Mouse (Mus musculus): ENCODE measurements around the gene Cenpf. TPM values are rescaled to one million over a fixed set of nuclear protein-coding genes. Genes with fewer than 3 reads are reported as not detected.
"Not testable (repeated sequence)": the region's sequence is repeated elsewhere in the genome, so short reads cannot be mapped to it uniquely, and the experiment has no call there.

Cenpf gene
- polyA plus RNA-seq, 1 experiment from 2014 or later, result 98.8 TPM

DNA sequence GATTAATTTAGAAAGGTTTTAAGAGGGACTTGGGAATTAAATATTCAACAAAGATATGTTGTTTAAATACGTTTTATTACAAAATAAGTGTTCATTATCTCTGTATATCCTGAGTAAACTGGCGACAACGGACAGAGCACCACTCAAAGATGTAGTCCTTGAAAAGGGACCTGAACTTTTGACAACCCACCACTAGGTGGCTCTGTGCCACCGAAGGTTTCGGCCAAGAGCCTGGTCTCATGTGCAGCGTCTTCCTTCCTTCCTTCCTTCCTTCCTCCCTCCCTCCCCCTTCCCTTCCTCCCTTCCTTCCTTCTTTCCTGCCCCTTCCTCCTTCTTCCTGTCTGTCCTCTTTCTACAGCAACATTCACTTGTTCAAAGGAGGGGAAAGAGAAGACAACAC lies 13.1 kb upstream of the Cenpf start:
- no peaks in the 10 kb centered on the region for H3K36me3 ChIP-seq (ENCODE audit: control insufficient read depth, insufficient read depth, low read length)
- no peak overlapping the region for H3K4me2 ChIP-seq (replicated peaks; ENCODE audit: low read depth, low read length)
- WGBS, result 3% methylated on average over 6 of the region's 6 CpGs
- no peaks in the 10 kb centered on the region for H3K27me3 ChIP-seq (ENCODE audit: control insufficient read depth, insufficient read depth, low read length)
- H3K4me3 ChIP-seq (ENCODE audit: low read length), result no peak overlapping the region
- no peaks in the 10 kb centered on the region for H3K9me3 ChIP-seq (ENCODE audit: control insufficient read depth, low read length)
- no peak overlapping the region for H3K9ac ChIP-seq (ENCODE audit: low read depth, low read length)
- H3K4me1 ChIP-seq (ENCODE audit: control insufficient read depth, insufficient read depth, low read length), result peaks cover 4% of the 10 kb centered on the region
- H3K27ac ChIP-seq (ENCODE audit: low read depth, low read length), result no peak overlapping the region
- peak; percentile 29; the same call in 1 of the 2 replicates for ATAC-seq (ENCODE audit: low FRiP score, low TSS enrichment)

DNA sequence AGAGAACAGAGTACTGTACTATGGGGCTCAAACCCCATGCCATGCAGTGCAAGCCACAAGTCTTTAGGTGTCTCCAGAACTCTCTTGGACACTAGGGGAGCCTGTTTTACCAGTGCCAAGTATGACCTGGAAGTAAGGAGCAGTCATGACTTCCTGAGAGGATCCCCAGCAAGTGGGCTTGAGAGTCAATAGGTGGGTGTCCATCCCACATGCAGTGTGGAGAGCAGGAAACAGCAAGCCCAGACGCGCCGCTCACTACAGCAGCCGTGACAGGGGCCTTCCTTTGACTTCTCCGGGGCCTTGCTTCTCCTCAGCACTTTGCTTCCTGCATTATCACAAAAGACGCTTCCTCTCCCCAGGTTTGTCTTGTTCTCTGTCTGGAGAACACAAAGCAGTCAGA lies 12.3 kb upstream of the Cenpf start:
- Histone ChIP-seq H3K9me3 (ENCODE audit: control insufficient read depth, low read length) (no peaks in the 10 kb centered on the region), H3K36me3 (ENCODE audit: control insufficient read depth, insufficient read depth, low read length) (no peaks in the 10 kb centered on the region), H3K4me1 (ENCODE audit: control insufficient read depth, insufficient read depth, low read length) (no peaks in the 10 kb centered on the region), H3K4me2 (replicated peaks; ENCODE audit: low read depth, low read length) (no peak overlapping the region), H3K27ac (ENCODE audit: low read depth, low read length) (no peak overlapping the region), H3K27me3 (ENCODE audit: control insufficient read depth, insufficient read depth, low read length) (no peaks in the 10 kb centered on the region), H3K4me3 (ENCODE audit: low read length) (no peak overlapping the region), H3K9ac (ENCODE audit: low read depth, low read length) (no peak overlapping the region)
- no peak for ATAC-seq (ENCODE audit: low FRiP score, low TSS enrichment)
- WGBS, result 86% methylated on average over 6 of the region's 6 CpGs

DNA sequence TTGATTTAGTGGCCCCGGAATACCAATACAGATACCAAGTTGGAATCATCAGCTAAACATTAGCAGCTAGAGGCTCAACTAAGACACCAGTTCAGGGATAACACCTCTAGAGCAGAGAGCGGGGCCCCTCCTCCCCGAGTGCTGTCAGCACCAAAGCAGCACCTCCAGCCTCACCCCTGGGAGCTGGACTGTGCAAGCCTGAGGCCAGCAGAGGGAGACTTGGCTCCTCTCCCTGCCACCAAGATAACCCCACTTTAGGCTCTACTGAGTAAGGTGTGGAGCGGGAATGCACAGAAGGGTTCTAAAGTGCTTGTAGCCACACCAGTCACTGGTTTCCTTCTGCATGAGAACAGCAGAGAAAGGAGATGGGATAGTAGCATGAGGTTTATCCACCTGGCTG lies 10.5 kb upstream of the Cenpf start:
- Histone ChIP-seq H3K4me1 (ENCODE audit: control insufficient read depth, insufficient read depth, low read length) (no peaks in the 10 kb centered on the region), H3K36me3 (ENCODE audit: control insufficient read depth, insufficient read depth, low read length) (no peaks in the 10 kb centered on the region), H3K27ac (ENCODE audit: low read depth, low read length) (no peak overlapping the region), H3K27me3 (ENCODE audit: control insufficient read depth, insufficient read depth, low read length) (no peaks in the 10 kb centered on the region), H3K4me2 (replicated peaks; ENCODE audit: low read depth, low read length) (no peak overlapping the region), H3K4me3 (ENCODE audit: low read length) (no peak overlapping the region), H3K9ac (ENCODE audit: low read depth, low read length) (no peak overlapping the region), H3K9me3 (ENCODE audit: control insufficient read depth, low read length) (no peaks in the 10 kb centered on the region)
- ATAC-seq (ENCODE audit: low FRiP score, low TSS enrichment), result no peak
- 67% methylated on average over 4 of the region's 4 CpGs for WGBS

DNA sequence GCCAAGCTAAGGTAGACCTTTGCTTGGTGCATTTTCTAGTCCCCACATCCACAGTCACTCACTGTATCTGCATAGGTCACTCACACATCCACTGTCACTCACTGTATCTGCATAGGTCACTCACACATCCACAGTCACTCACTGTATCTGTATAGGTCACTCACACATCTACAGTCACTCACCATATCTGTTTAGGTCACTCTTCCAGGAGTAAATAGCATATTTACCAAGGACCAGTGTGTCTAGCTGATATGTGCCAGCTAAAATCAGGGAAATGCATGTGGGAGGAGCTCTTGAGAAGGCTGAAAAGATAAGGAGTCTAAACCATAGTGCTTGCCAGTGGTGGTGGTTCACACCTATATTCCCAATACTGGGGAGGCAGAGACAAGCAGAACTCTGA lies 7.4 kb upstream of the Cenpf start:
- Histone ChIP-seq H3K4me2 (replicated peaks; ENCODE audit: low read depth, low read length) (no peak overlapping the region), H3K9ac (ENCODE audit: low read depth, low read length) (no peak overlapping the region), H3K27me3 (ENCODE audit: control insufficient read depth, insufficient read depth, low read length) (no peaks in the 10 kb centered on the region), H3K4me1 (ENCODE audit: control insufficient read depth, insufficient read depth, low read length) (no peaks in the 10 kb centered on the region), H3K9me3 (ENCODE audit: control insufficient read depth, low read length) (no peaks in the 10 kb centered on the region), H3K27ac (ENCODE audit: low read depth, low read length) (no peak overlapping the region), H3K36me3 (ENCODE audit: control insufficient read depth, insufficient read depth, low read length) (no peaks in the 10 kb centered on the region), H3K4me3 (ENCODE audit: low read length) (no peak overlapping the region)
- no peak for ATAC-seq (ENCODE audit: low FRiP score, low TSS enrichment)

DNA sequence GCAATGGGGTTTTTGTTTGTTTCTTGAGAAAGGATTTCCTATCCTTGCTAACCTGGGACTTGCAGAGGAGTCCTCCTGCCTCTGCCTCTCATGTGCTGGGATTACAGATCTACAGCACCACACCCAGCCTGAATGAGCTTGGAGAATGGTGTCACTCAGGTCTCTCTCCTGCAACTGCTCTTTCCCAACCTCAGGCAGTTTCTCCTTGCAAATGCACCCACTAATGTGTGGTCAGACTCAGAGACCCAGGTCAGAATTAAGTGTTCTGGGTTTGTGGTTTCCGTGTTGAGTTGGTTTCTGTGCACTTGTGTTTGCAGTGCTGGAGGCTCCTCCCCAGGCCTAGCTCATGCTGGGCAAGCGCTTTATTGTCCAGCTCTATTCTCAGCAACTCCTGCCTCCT lies 6.5 kb upstream of the Cenpf start:
- Histone ChIP-seq H3K36me3 (ENCODE audit: control insufficient read depth, insufficient read depth, low read length) (no peaks in the 10 kb centered on the region), H3K4me1 (ENCODE audit: control insufficient read depth, insufficient read depth, low read length) (0 out of 2 replicates have a peak, but pooled peaks cover 2% of the 10 kb centered on the region), H3K27ac (ENCODE audit: low read depth, low read length) (no peak overlapping the region), H3K9ac (ENCODE audit: low read depth, low read length) (no peak overlapping the region), H3K4me3 (ENCODE audit: low read length) (no peak overlapping the region), H3K4me2 (replicated peaks; ENCODE audit: low read depth, low read length) (no peak overlapping the region), H3K9me3 (ENCODE audit: control insufficient read depth, low read length) (no peaks in the 10 kb centered on the region), H3K27me3 (ENCODE audit: control insufficient read depth, insufficient read depth, low read length) (no peaks in the 10 kb centered on the region)
- no peak for ATAC-seq (ENCODE audit: low FRiP score, low TSS enrichment)
- 95% methylated on average over 2 of the region's 2 CpGs for WGBS

DNA sequence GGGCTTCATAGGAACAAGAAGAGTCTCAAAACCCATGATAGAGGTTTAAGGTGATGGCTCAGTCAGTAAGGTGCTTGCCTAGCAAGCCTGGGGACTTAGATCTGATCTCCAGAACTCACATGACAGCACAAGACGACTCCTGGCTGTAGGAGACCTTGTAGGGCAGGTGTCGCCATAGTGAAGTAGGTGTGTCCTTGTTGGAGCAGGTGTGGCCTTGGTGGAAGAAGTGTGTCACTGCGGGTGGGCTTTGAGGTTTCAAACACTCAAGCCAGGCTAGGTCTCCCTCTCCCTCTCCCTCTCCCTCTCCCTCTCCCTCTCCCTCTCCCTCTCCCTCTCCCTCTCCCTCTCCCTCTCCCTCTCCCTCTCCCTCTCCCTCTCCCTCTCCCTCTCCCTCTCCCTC lies 4.6 kb upstream of the Cenpf start:
- H3K9ac ChIP-seq (ENCODE audit: low read depth, low read length), result 0 out of 2 replicates have a peak overlapping the region, but pooled peaks have one; percentile 23
- H3K4me3 ChIP-seq (ENCODE audit: low read length); H3K4me2 ChIP-seq (replicated peaks; ENCODE audit: low read depth, low read length); ATAC-seq (ENCODE audit: low FRiP score, low TSS enrichment); H3K36me3 ChIP-seq (ENCODE audit: control insufficient read depth, insufficient read depth, low read length); H3K9me3 ChIP-seq (ENCODE audit: control insufficient read depth, low read length); H3K4me1 ChIP-seq (ENCODE audit: control insufficient read depth, insufficient read depth, low read length); H3K27ac ChIP-seq (ENCODE audit: low read depth, low read length); H3K27me3 ChIP-seq (ENCODE audit: control insufficient read depth, insufficient read depth, low read length): not testable (repeated sequence)
- WGBS, result 40% methylated on average over 3 of the region's 3 CpGs

DNA sequence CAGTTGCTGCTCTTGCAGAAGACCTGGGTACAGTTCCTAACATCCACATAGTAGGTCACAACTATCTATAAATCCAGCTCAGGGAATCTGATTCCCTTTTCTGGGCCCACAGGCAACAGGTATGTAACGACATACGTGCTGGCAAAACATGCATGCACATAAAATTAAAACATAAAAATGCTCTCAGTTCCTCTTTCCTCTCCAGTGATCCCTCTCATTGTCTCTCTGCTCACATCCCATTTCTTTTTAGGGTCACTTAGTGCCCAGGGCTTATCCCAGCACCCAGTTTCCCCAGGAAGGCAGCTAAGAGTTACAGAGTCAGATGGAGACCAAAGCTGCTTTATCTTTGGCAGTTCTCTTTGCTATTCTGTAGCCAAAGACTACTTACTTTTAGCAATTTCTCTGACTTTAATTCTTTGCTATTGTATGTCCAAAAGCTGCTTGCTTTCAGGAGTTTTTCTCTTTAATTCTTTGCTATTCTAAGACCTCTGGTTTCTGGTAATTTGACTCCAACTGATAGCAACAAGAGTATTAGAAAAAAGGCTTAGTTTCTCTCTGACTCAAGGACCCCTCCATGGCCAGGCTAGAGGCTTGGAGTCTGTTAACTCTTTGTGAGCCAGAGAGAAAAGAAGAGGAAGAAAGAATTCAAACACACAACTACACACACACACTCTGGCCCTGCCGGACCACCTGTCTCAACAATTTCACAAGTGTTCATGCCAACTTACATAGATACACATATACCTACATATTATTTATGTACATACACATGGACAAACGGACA lies 1.4 kb upstream of the Cenpf start:
- ATAC-seq (ENCODE audit: low FRiP score, low TSS enrichment), result no peak
- Histone ChIP-seq H3K4me3 (ENCODE audit: low read length) (peak overlapping the region; percentile 92), H3K36me3 (ENCODE audit: control insufficient read depth, insufficient read depth, low read length) (peaks cover 13% of the 10 kb centered on the region; the same call in 1 of the 2 replicates), H3K9ac (ENCODE audit: low read depth, low read length) (peak overlapping the region; percentile 56; the same call in 1 of the 2 replicates), H3K4me2 (replicated peaks; ENCODE audit: low read depth, low read length) (peak overlapping the region; percentile 60), H3K9me3 (ENCODE audit: control insufficient read depth, low read length) (no peaks in the 10 kb centered on the region), H3K27ac (ENCODE audit: low read depth, low read length) (peak overlapping the region; percentile 20; the same call in 1 of the 2 replicates), H3K27me3 (ENCODE audit: control insufficient read depth, insufficient read depth, low read length) (no peaks in the 10 kb centered on the region), H3K4me1 (ENCODE audit: control insufficient read depth, insufficient read depth, low read length) (peaks cover 15% of the 10 kb centered on the region)
- WGBS, result 28% methylated on average over 4 of the region's 4 CpGs

DNA sequence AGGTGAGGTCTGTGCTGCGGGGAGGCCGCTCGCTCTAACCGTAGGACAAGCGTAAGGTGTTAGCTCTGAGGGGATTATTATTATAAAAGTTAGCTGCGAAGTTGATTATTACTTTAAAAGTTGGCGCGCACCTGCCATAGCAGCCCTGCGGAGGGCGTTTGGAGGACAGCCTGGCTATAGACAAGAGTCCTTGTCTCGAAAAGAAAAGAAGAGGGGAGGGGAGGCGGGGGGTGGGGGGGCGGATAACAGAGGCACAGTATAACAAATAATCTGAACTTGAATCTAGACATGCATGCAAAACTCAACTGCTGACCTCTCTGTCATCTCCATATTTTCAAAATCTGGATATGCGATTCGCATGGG lies 483 bp upstream of the Cenpf start:
- peak overlapping the region; percentile 56; the same call in 1 of the 2 replicates for H3K9ac ChIP-seq (ENCODE audit: low read depth, low read length)
- peaks cover 15% of the 10 kb centered on the region for H3K4me1 ChIP-seq (ENCODE audit: control insufficient read depth, insufficient read depth, low read length)
- no peak overlapping the region for H3K27ac ChIP-seq (ENCODE audit: low read depth, low read length)
- H3K36me3 ChIP-seq (ENCODE audit: control insufficient read depth, insufficient read depth, low read length), result peaks cover 22% of the 10 kb centered on the region
- no peak for ATAC-seq (ENCODE audit: low FRiP score, low TSS enrichment)
- H3K4me3 ChIP-seq (ENCODE audit: low read length), result peak overlapping the region; percentile 92
- H3K27me3 ChIP-seq (ENCODE audit: control insufficient read depth, insufficient read depth, low read length), result no peaks in the 10 kb centered on the region
- H3K4me2 ChIP-seq (replicated peaks; ENCODE audit: low read depth, low read length), result peak overlapping the region; percentile 60
- no peaks in the 10 kb centered on the region for H3K9me3 ChIP-seq (ENCODE audit: control insufficient read depth, low read length)
- 1% methylated on average over 15 of the region's 15 CpGs for WGBS

DNA sequence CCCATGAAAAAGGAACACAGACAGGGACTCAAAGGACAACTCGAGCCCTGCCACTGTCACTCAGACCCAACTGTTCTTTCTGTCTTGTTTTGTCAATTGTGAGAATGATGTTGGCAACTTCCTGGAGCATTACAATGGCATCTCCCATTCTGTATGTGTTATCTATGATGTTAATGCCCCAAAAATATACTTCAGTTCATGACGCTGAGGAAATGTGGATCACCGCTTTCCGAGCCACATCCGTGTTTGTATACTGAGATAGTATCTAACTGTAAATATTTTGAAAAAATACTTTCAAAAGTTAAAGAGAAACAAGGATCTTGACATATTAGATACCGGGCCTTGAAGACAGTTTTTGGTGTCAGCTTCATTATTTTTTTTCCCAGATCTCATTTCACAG lies 1.9 kb downstream of the Cenpf start:
- peak overlapping the region; percentile 92; the same call in 1 of the 2 replicates for H3K4me3 ChIP-seq (ENCODE audit: low read length)
- WGBS, result 83% methylated on average over 6 of the region's 6 CpGs
- no peak overlapping the region for H3K9ac ChIP-seq (ENCODE audit: low read depth, low read length)
- no peaks in the 10 kb centered on the region for H3K9me3 ChIP-seq (ENCODE audit: control insufficient read depth, low read length)
- peaks cover 15% of the 10 kb centered on the region for H3K4me1 ChIP-seq (ENCODE audit: control insufficient read depth, insufficient read depth, low read length)
- H3K4me2 ChIP-seq (replicated peaks; ENCODE audit: low read depth, low read length), result peak overlapping the region; percentile 90; the same call in 1 of the 2 replicates
- ATAC-seq (ENCODE audit: low FRiP score, low TSS enrichment), result no peak
- no peaks in the 10 kb centered on the region for H3K27me3 ChIP-seq (ENCODE audit: control insufficient read depth, insufficient read depth, low read length)
- H3K36me3 ChIP-seq (ENCODE audit: control insufficient read depth, insufficient read depth, low read length), result peaks cover 44% of the 10 kb centered on the region
- H3K27ac ChIP-seq (ENCODE audit: low read depth, low read length), result no peak overlapping the region

Data from kidney, embryonic 14.5 days (tissue).